Mouse (Mus musculus) limb, embryonic 10.5 days (tissue): ENCODE measurements around the gene Aldh4a1. TPM values are rescaled to one million over a fixed set of nuclear protein-coding genes. Genes with fewer than 3 reads are reported as not detected.

Source experiments
- DNase-seq: peaks from one replicate; pipeline ENCODE4 v3.0.0-alpha.2; 2017; ENCODE audit warnings: low spot score
- H3K27ac ChIP-seq: fragments of 300-500 bp; sonication (generic); 2 replicates; pipeline ENCODE4 v1.5.1; 2016; ENCODE audit warnings: mild to moderate bottlenecking
- H3K27me3 ChIP-seq: fragments of 300-500 bp; sonication (generic); 2 replicates; pipeline ENCODE4 v1.6.1; 2016; ENCODE audit warnings: low read depth, mild to moderate bottlenecking; ENCODE audit not compliant: poor library complexity, severe bottlenecking
- H3K36me3 ChIP-seq: fragments of 300-500 bp; sonication (generic); 2 replicates; pipeline ENCODE4 v1.6.1; 2016; ENCODE audit warnings: mild to moderate bottlenecking, moderate library complexity
- H3K4me1 ChIP-seq: fragments of 300-500 bp; sonication (generic); 2 replicates; pipeline ENCODE4 v1.6.1; 2016
- H3K4me3 ChIP-seq: fragments of 300-500 bp; sonication (generic); 2 replicates; pipeline ENCODE4 v1.5.1; 2016; ENCODE audit warnings: mild to moderate bottlenecking, moderate library complexity
- H3K9me3 ChIP-seq: fragments of 300-500 bp; sonication (generic); replicated peaks from 2 replicates; pipeline ENCODE4 v1.6.1; 2016; ENCODE audit warnings: mild to moderate bottlenecking
- WGBS: fragments of 180-500 bp; shearing (Covaris S2); methylation state at CpG from one replicate; pipeline ENCODE4 v1.1.7; 2016; 5-methylcytosine and 5-hydroxymethylcytosine counted together
- polyA plus RNA-seq: library from polyadenylated mRNA; unstranded; fragments of >200 nt; fragmentation: Nextera tagmentation; extraction: Ambion mirVana; gene quantifications from 2 replicates; pipeline ENCODE4 v1.2.1, GENCODE M21; 2016

The Aldh4a1 gene
- polyA plus RNA-seq, 1 experiment from 2014 or later, result 26.0 TPM

DNA sequence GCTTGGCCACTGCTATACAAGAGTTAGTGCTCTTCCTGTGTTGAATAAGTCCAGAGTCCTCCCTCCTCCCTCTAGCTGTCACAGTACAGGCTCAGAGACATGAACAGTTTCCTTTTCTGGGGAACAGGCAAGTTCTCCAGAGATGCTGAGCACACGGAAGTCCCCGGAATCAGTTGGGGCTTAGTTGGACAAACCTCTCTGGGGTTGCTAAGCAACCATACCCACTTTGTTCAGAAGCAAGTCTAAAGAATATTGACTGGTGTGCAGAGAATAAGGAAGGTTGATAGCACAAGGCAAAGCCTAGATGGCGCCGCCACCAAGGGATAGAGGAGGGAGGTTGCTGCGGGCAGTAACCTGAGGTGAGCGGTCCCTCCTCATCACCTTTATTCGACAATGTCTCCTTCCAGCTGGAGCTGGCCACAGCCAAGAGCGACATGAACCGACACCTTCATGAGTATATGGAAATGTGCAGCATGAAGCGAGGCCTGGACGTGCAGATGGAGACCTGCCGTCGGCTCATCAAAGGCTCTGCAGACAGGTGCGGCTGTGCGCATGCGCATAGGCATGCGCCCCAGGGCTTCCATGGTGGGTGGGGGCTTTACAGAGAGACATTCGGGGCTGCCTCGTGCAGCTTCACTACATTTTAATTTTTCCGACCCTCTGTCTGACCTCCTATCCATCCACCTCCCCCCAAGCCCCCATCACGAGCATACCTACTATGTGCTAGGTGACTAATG is 8.0 kb upstream of the Aldh4a1 start:
- 92% methylated on average over 21 of the region's 21 CpGs for WGBS
- no peak overlapping the region for H3K4me3 ChIP-seq
- peaks cover 5% of the 10 kb centered on the region; the same call in 1 of the 2 replicates for H3K9me3 ChIP-seq
- H3K27me3 ChIP-seq, result no peaks in the 10 kb centered on the region
- peaks cover 18% of the 10 kb centered on the region for H3K4me1 ChIP-seq
- no peak overlapping the region for H3K27ac ChIP-seq
- DNase-seq, result no peak
- H3K36me3 ChIP-seq, result peaks cover 69% of the 10 kb centered on the region

- DNase-seq, result no peak
- Histone ChIP-seq H3K27me3 (no peaks in the 10 kb centered on the region), H3K4me1 (peaks cover 13% of the 10 kb centered on the region), H3K9me3 (peaks cover 5% of the 10 kb centered on the region; the same call in 1 of the 2 replicates), H3K27ac (peak overlapping the region; percentile 76), H3K4me3 (peak overlapping the region; percentile 52), H3K36me3 (peaks cover 68% of the 10 kb centered on the region)
- WGBS, result 6% methylated on average over 24 of the region's 24 CpGs
Observed at GRCm38 (mm10) chr4:139616276-139617000, 6.2 kb upstream of the Aldh4a1 start.

- H3K4me1 ChIP-seq, result peaks cover 11% of the 10 kb centered on the region
- H3K36me3 ChIP-seq, result peaks cover 68% of the 10 kb centered on the region
- H3K4me3 ChIP-seq, result peak overlapping the region; percentile 52
- DNase-seq, result no peak
- no peaks in the 10 kb centered on the region for H3K27me3 ChIP-seq
- H3K27ac ChIP-seq, result peak overlapping the region; percentile 76; the same call in 1 of the 2 replicates
- H3K9me3 ChIP-seq, result peaks cover 5% of the 10 kb centered on the region; the same call in 1 of the 2 replicates
- 51% methylated on average over 3 of the region's 3 CpGs for WGBS
Observed at GRCm38 (mm10) chr4:139617001-139617364, 5.7 kb upstream of the Aldh4a1 start.

- no peaks in the 10 kb centered on the region for H3K27me3 ChIP-seq
- 76% methylated on average over 6 of the region's 6 CpGs for WGBS
- H3K4me3 ChIP-seq, result no peak overlapping the region
- no peak for DNase-seq
- peaks cover 42% of the 10 kb centered on the region for H3K36me3 ChIP-seq
- peaks cover 31% of the 10 kb centered on the region for H3K4me1 ChIP-seq
- no peaks in the 10 kb centered on the region for H3K9me3 ChIP-seq
- H3K27ac ChIP-seq, result no peak overlapping the region
Observed at GRCm38 (mm10) chr4:139619765-139620164, 2.9 kb upstream of the Aldh4a1 start.

DNA sequence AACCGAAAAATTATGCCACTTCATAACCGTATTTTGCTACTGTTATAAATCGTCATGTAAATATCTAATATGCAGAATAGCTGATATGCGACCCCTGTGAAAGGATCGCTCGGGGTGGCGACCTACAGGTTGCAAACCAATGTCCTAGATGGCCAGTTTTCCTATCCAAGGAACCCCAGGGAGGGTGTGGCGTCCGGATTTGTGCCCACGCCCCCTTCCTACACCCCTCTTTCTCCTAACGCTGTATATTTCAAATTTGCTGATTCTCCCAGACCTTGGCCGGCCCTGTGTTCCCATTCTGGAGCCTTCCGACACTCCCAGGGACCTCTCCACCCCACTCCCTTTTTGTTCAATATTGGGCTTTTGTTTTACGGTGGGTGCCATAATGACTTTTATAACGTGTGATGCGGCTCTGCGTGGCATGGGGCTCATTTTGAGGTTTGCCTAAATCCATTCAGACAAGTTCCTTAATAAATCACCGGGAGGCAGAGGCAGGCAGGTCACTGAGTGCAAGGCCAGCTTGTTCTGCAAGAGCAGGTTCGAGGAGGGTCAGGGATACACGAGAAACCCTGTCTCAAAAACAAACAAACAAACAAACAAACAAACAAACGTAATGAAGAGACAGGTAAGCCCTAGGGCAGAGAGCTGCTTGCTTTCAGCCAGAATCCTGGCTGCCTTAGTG is 909 bp downstream of the Aldh4a1 start:
- peak overlapping the region; percentile 68 for H3K4me3 ChIP-seq
- 25% methylated on average over 21 of the region's 21 CpGs for WGBS

GRCm38 (mm10) chr4:139624116-139624489 is 1.4 kb downstream of the Aldh4a1 start:
- no peaks in the 10 kb centered on the region for H3K27me3 ChIP-seq
- H3K4me3 ChIP-seq, result peak overlapping the region; percentile 68; the same call in 1 of the 2 replicates
- 71% methylated on average over 5 of the region's 5 CpGs for WGBS
- H3K9me3 ChIP-seq, result no peaks in the 10 kb centered on the region
- peaks cover 20% of the 10 kb centered on the region for H3K4me1 ChIP-seq
- DNase-seq, result no peak
- H3K36me3 ChIP-seq, result 0 out of 2 replicates have a peak, but pooled peaks cover 7% of the 10 kb centered on the region
- no peak overlapping the region for H3K27ac ChIP-seq

More for the DNA sequence above, 909 bp downstream of the Aldh4a1 start:
- H3K27me3 ChIP-seq, result no peaks in the 10 kb centered on the region
- H3K27ac ChIP-seq, result peak overlapping the region; percentile 92
- H3K36me3 ChIP-seq, result 0 out of 2 replicates have a peak, but pooled peaks cover 11% of the 10 kb centered on the region
- DNase-seq, result no peak
- H3K9me3 ChIP-seq, result no peaks in the 10 kb centered on the region
- peaks cover 20% of the 10 kb centered on the region for H3K4me1 ChIP-seq

- H3K4me1 ChIP-seq, result peaks cover 20% of the 10 kb centered on the region
- H3K9me3 ChIP-seq, result no peaks in the 10 kb centered on the region
- H3K27me3 ChIP-seq, result no peaks in the 10 kb centered on the region
- H3K27ac ChIP-seq, result no peak overlapping the region
- no peak for DNase-seq
- WGBS, result 87% methylated on average over 10 of the region's 10 CpGs
- 0 out of 2 replicates have a peak, but pooled peaks cover 4% of the 10 kb centered on the region for H3K36me3 ChIP-seq
- H3K4me3 ChIP-seq, result no peak overlapping the region
Observed at GRCm38 (mm10) chr4:139624706-139625105, 2.0 kb downstream of the Aldh4a1 start.

DNA sequence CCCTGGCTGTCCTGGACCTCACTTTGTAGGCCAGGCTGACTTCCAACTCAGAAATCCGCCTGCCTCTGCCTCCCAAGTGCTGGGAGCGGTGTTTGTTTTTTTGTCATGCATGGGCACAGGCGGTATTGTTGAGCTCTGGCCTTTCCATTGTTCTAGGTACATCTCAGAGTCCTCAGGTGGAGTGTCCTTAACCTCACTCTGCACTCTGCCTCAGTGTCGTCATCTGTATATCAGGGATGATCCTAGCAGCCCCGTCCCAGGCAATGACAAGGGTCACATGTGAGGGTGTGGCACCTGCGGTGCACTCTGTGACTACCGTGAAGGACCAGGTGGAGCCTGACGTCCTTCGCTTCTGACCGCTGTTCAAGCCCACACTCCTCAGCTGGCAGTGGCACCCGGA is 4.7 kb downstream of the Aldh4a1 start:
- H3K9me3 ChIP-seq, result no peaks in the 10 kb centered on the region

DNA sequence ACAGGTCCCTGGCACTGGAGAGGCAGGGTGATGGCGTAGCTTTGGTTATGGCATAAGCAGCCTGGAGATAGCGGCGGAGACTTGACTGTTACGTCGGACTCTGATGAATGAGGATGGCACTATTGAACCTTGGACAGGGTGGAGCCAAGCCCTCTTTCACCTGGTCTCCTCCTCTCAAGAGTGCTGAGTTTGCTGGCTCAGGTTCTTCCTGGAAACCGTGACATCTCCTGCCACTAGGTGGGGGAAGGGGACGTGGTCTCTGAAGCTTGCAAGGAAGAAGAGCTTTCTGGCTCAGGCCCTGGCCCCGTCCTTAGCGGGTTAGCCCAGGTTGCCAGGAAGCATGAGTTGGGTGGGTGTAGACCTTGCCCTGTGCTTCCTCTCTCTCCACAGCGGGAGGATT is 7.5 kb downstream of the Aldh4a1 start:
- Histone ChIP-seq H3K4me3 (no peak overlapping the region), H3K27me3 (no peaks in the 10 kb centered on the region), H3K4me1 (no peaks in the 10 kb centered on the region), H3K27ac (no peak overlapping the region), H3K9me3 (no peaks in the 10 kb centered on the region), H3K36me3 (no peaks in the 10 kb centered on the region)
- WGBS, result 75% methylated on average over 10 of the region's 10 CpGs
- no peak for DNase-seq

More for the DNA sequence above, 4.7 kb downstream of the Aldh4a1 start:
- no peaks in the 10 kb centered on the region for H3K27me3 ChIP-seq
- H3K27ac ChIP-seq, result no peak overlapping the region
- H3K4me3 ChIP-seq, result no peak overlapping the region
- no peak for DNase-seq
- peaks cover 17% of the 10 kb centered on the region for H3K4me1 ChIP-seq
- no peaks in the 10 kb centered on the region for H3K36me3 ChIP-seq
- 96% methylated on average over 11 of the region's 11 CpGs for WGBS

DNA sequence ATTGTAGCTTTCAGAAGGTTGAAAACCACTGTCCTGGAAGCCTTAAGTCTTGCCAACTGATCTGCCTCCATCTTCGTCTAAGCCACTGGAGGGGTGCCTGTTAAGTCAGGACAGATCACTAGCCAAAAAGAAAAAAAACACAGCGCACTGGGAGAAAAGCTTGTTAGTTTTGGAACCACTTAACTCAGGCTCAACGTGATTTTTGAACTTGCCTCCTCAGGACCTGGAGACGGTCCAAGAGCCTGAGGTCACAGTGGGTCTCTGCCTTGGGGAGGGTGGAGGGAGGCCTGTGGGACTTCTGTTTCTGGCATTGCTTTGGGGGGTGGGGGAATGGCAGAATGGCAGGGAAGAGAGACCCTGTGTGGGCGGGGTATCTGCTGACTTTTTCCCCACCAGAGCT is 8.5 kb downstream of the Aldh4a1 start:
- Histone ChIP-seq H3K36me3 (peaks cover 5% of the 10 kb centered on the region), H3K4me3 (no peak overlapping the region), H3K4me1 (no peaks in the 10 kb centered on the region), H3K9me3 (no peaks in the 10 kb centered on the region), H3K27me3 (no peaks in the 10 kb centered on the region), H3K27ac (no peak overlapping the region)
- DNase-seq, result no peak
- 86% methylated on average over 5 of the region's 5 CpGs for WGBS

GRCm38 (mm10) chr4:139631569-139632253 is 9.0 kb downstream of the Aldh4a1 start:
- no peak for DNase-seq
- Histone ChIP-seq H3K9me3 (no peaks in the 10 kb centered on the region), H3K4me1 (no peaks in the 10 kb centered on the region), H3K27ac (no peak overlapping the region), H3K36me3 (peaks cover 5% of the 10 kb centered on the region), H3K4me3 (no peak overlapping the region), H3K27me3 (no peaks in the 10 kb centered on the region)
- WGBS, result 92% methylated on average over 7 of the region's 7 CpGs

GRCm38 (mm10) chr4:139632254-139632580 is 9.6 kb downstream of the Aldh4a1 start:
- Histone ChIP-seq H3K4me3 (no peak overlapping the region), H3K9me3 (no peaks in the 10 kb centered on the region), H3K36me3 (peaks cover 10% of the 10 kb centered on the region), H3K27me3 (peaks cover 5% of the 10 kb centered on the region; the same call in 1 of the 2 replicates), H3K4me1 (no peaks in the 10 kb centered on the region), H3K27ac (no peak overlapping the region)
- 86% methylated on average over 10 of the region's 10 CpGs for WGBS
- DNase-seq, result no peak
